Mouse (Mus musculus) liver, postnatal 0 days (tissue): ENCODE measurements around the gene Ptgr1.

Experiments
- CTCF ChIP-seq: sonication (generic); IDR thresholded peaks from 2 replicates; pipeline ENCODE4 v1.5.1; 2016; ENCODE audit warnings: antibody characterized with exemption, low read depth
- EP300 ChIP-seq: IDR thresholded peaks from 2 replicates; pipeline ENCODE4 v1.6.1; 2016; ENCODE audit warnings: antibody characterized with exemption, low read depth, mild to moderate bottlenecking

- TF ChIP-seq CTCF = no peak
- TF ChIP-seq EP300 = no peak
Measured at GRCm38 (mm10) chr4:59034325-59034917, 47.5 kb upstream of the Ptgr1 start.
